Mouse (Mus musculus) lung, adult 18-20 months (tissue): ENCODE data around the gene 9430015G10Rik.
"Not testable (repeated sequence)": the region's sequence is repeated elsewhere in the genome, so short reads cannot be mapped to it uniquely, and the experiment has no call there.

Source experiments
- DNase-seq, 2 experiments: peaks; one replicate each; pipeline ENCODE4 v3.0.0; 2022; ENCODE audit warnings: mixed read lengths in 2 of 2

Gene 9430015G10Rik

DNA sequence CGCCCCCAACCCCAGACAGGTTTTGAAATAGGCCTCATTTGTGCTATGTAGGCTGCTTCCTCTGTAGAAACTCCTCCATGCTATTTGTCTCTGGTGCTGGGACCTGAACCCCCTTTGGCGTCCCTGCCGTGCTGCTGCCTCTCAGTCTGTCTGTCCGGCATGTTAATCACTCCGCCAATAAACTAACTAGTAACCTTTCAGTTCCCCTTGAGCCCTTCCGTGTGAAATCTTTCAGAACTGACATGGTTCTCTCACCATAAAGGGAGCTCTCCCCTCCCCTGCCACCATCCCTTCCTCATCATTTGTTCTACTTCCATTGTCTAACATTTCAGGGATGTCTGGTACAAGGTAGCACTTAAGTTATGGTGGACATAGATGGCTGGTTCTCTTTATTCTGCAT lies 10.4 kb upstream of the 9430015G10Rik start:
- no peak for DNase-seq

DNA sequence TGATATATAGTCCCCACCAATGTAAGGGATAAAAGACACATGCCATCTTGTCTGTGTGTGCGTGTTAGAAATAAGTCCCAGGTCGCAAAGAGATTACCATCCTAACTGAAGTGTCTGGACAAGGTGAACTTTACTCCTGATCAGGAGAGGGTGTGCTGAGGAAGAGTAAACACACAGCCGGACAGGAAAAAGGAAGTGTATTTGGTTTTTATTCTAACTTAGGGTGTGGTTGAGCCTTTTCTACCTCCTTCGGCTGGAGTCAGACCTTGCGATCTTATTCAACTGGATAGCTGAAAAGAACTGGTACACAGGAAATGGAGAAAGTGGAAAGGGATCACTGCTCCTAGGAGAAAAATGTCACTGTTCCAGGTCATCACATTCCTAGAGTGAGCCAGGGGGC lies 9.3 kb upstream of the 9430015G10Rik start:
- no peak for DNase-seq

DNA sequence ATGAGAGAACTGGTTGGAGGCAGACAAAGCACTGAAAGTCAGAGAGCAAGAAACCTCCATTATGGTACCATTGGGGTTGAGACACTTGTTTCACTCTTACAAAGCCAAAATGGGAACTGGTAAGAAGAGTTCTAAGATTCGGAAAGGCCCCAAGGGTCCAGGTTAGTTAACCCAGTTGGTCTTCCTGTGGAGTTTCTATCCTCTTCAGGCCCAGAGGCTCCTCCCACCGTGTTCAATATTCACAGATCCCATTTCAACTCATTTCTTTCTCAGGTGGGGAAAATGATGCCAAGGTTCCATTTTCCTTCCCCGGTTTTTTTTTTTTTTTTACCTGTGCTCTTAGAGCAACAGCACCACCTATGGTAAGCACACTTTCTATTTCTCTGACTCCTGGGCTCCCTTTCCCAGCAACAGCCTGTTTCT lies 8.3 kb upstream of the 9430015G10Rik start:
- no peak for DNase-seq

DNA sequence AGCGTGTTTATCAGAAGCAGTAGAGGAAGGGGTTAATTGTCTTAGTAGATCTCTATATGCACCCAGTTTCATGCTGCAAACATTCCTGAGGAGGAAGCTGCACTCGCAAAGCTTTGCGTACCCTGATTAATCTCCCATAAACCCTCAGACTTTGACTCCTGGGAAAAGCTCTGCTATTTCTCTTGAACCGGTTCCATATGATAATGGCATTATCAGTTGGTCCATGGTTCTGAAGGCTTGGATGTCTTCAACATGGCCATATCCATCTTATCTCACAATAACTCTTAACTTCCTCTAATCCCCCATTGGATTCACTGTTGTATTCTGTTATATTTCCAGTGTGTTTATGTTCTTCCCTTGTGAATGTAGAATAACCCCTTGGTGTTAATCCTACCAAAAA lies 6.4 kb upstream of the 9430015G10Rik start:
- DNase-seq = no peak

DNA sequence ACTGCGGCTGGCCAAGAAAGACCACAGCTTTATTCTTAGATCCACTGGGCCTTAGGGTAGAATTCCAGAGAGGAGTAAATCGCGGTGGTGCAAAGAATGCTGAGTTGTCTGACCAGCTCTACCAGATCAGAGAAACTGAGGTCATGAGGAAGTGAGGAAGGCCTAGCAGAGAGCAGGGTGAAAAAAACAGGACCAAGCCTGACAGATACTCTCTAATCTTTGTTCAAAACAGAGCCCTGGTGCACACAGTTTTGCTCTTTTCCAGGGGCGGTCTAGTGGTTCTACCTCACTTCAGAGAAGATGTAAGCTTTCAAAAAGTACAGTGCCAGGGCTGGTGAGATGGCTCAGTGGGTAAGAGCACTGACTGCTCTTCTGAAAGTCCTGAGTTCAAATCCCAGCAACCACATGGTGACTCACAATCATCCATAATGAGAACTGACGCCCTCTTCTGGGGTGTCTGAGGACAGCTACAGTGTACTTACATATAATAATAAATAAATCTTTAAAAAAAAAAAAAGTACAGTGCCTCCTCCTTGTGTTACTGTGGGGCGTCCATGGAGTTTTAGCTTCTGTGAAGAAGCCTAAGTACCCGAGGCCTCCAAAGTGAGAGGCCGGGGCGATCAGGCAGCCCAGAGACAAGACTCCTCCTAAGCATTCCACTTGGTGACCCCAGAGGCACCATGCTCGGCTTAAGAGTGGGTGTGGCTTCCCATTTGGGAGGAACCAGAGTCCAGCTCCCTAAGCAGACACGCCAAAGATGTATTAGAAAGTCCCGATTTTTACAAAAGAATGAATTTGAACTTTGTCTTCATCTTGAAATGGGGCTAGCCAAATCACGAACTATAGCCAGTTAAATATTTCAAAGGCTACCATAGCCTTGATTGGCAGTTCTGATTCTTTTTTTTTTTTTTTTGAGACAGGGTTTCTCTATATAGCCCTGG lies 906 bp upstream of the 9430015G10Rik start:
- peak; percentile 69 to 77 for DNase-seq

DNA sequence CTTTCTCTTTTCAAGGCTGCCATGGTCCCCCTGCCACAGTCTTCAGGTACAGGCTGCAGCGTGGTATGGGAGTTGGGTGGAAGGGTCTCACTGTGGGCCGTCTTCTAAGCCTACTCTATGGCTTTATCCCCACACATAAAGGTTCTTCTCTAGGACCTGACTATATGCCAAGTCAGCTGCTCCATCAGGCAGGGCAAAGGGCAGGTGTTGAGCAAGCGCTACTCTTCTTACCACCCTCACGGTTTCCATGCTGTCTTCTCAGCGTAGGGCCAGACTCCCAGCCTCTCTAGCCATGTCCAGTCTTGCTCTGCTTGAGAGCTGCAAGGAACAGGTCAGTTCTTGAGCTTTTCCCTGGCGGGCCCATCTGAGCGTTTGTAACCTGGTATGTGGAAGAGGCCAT lies 14.3 kb downstream of the 9430015G10Rik start:
- no peak for DNase-seq

DNA sequence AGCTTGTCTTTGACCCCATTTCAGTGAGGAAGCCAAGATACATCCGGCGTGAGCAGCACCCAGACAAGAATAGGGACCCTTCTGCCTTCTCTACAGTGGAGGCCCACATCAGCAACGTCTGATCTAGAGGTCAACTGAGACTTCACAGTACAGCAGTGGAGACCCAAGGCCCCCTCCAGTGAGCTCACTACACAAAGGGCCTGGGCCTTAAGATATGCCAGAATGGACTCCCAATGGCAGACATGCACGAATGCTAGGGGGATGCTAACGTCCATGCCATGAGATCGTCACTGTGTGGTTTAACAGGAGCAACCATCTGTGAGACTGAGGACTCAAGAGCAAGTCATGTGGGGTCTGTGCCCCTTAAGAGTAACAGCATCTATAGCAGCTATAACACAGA lies 15.6 kb downstream of the 9430015G10Rik start:
- no peak for DNase-seq

DNA sequence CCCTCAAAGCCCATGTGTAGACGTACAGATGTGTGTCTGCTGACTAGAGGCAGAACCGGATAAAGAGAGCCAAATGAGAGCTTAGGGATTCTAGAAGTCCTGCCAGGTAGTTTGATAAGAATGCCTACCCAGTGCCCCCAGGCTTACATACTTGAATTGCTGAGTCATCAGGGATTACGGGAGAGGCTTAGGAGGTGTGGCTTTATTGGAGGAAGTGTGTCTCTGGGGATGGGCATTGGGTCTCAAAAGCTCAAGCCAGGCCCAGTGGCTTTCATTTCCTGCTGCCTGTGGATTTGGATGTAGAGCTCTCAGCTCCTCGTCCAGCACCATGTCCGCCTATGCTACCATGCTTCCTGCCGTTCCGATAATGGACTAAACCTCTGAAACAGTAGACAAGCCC lies 17.1 kb downstream of the 9430015G10Rik start:
- no peak for DNase-seq

DNA sequence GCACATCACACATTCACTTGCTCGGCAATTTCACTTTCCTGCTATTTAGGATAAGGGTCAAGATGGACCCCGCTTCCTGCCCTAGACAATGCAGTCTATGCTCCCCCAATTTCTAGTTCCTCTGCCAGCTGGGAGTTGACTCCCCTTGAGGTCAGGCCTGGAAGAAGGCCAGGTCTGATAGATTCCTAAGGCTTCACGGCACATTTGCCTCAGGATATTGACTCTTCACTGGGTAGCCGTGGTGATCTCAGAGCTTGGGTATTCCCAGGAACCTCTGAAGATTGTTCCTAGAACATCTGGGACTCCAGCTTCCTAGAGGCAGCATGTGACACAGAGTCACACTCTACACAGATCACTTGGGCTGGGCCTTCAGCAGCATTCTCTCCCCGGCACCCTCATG lies 19.0 kb downstream of the 9430015G10Rik start:
- no peak for DNase-seq

DNA sequence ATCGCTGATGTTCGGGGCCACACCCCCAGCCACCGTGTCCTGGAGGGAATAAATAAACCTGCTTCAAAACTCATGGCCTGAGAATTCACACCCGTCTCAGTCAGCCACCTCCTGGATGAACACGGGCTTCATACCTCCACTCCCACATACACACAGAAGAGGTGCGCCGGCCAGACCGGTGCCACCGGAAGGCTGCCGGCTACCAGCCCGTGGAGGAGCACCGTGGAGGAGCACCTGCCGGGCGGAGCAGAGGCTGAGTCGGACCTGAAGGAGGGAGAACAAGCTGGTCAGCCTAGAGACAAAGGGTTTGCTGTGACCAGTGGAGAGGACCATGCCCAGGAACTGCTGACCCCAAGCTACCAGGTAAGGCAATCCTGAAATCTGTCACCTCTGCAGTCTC lies 20.7 kb downstream of the 9430015G10Rik start, which contains the start of gene Rnf223:
TSS of gene Rnf223 (plus strand) at position 78 of the 400 bp plus-strand sequence.
- no peak for DNase-seq

DNA sequence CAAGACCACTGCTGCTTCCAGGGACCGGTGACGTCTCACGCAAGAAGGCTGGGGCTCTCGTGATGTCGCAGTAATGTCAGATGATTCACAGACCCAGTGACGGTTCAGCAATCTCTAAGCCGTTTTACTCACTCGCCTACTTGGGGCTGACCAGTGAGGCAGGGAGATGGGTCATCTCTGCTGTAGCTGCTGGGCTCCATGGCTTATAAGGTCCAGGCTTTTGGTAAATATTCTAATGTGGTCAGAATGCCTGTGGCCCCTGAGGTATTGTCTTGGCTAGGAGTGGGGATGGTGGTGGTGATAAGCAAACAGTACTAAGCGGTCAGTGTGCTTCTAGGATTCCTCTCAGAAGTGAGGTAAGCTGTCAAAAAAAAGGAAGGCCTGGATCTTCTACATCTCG lies 21.2 kb downstream of the 9430015G10Rik start:
- DNase-seq = no peak

DNA sequence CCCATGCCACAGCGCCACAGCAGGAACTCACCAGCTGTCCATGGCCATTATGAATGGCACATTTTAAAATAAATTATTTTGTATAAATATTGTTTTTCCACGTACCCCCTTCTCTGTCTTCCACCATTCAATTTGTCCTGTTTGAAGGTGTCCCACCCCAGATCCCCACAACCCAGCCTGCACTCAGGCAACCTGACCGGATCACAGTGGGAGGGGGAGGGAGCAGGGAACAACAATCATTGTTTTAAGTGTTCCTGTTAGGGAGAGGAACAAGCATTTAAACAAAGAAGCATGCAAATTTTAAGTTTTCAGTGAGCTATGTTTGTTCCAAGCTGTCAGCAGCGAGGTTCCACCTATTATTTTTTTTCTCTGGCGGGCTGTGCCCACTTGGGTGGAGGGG lies 23.6 kb downstream of the 9430015G10Rik start:
- no peak for DNase-seq

DNA sequence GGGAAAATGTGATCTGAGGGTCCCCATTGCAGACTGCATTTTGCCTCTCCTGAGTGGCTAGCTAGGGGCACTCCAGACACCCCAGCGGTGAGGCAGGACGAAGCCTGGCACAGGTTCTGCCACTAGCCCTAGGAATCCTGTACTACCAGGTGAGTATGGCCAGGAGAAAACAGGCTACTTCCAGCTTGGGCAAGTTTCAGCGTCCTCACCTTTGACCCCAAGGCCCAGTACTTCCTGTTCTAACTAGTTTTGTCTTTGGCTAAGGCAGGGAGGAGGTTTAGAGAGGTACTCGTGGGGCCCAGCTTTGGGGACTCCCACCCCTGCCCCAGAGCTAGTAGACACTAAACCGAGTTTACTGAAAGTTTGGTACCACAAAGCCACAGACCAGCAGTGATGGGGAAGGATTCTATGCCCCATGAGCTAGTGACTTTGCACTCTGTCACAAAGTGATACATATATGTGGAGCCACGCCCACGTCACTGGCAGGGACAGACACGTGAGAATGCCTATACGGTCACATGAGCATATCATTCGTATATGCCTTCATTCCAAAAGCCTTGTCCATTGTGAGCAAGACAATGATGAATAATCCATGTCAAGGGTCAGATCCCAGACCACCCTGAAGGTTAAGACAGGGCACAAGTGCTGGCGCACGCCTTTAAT lies 24.3 kb downstream of the 9430015G10Rik start:
- DNase-seq = no peak

DNA sequence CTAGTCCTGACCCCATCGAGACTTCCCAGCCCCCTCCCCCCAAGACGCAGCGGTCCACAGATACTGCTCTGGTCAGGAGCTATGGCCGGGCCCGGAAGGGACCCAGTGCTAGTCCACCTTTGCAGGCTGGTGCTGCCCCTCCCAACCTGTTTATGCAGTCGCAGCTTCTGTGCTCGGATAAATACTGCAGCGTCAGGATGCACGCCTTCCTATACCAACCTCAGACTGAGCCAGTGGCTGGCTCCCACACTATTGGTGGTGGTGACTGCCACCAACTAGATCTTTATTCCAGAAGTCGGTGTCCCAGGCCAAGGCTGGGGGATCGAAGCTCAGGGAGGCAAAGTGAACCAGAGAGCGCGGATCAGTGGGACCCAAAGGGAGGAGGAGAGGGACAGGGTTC lies 25.3 kb downstream of the 9430015G10Rik start:
- DNase-seq = no peak

DNA sequence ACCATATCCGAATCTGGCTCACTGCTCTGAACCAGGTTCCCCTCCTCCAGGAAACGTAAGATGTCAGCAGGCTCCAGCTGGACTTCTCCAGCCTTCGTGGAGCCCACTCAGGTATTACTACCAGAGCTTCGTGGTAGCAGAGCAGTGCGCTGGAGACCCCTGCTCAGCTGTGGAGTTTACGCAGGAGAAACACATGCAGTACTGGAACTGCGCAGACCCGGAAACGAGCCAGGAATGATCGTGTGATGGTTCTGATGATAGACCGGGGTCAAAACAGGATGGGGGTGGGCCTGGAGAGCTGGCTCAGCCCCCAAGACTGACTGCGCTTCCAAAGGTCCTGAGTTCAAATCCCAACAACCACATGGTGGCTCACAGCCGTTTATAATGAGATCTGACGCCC lies 26.0 kb downstream of the 9430015G10Rik start:
- DNase-seq = no peak

DNA sequence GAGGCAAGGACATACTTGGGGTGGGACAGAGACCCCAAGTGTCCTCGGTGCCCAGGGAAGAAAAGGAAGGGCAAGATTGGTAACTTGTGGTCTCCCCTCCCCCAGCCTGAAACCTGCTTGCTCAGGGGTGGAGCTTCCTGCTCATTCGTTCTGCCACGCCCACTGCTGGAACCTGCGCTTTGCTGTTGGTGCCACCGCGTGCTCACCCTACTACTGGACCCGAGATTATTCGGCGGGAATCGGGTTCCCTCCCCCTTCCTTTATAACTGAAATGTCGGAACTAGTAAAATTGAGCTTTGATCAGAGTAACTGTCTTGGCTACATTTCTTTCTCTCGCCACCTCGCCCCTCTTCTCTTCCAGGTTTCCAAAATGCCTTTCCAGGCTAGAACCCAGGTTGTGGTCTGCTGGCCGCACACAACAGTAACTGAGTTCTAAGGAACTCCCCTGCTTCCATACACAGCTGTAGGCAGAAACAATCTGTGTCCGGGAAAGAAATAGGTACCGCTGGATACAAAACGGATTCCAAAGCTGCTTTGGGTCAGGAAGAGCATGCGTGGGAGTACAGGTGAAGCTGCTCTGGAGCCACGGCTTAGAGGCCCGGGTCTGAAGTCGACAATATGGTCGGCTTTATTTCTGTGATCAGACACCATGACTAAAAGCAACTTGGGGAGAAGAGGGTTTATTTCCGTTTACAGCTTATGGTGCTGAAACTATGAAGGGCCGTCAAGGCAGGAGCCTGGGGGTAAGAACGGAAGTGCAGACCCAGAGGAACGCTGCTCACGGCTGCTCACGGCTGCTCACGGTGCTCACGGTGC lies 26.7 kb downstream of the 9430015G10Rik start:
- no peak for DNase-seq

DNA sequence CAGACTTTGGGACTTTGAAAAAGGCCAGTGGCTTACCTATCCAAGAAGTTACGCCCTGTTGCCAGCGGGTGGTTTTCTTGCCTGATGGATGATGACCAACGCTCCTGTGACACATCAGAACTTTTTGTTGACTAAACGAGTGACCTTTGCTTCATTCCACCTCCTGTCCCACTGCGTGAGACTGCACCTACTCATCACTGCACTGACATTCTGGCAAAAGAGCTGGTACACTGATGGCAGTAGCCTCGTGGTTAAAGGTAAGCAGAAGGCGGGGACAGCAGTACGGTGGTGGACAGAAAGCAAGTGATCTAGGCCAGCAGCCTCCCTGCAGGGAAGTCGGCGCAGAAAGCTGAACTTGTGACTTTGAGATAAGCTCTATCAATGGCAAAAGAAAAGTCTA lies 41.1 kb downstream of the 9430015G10Rik start:
- DNase-seq = not testable (repeated sequence)

DNA sequence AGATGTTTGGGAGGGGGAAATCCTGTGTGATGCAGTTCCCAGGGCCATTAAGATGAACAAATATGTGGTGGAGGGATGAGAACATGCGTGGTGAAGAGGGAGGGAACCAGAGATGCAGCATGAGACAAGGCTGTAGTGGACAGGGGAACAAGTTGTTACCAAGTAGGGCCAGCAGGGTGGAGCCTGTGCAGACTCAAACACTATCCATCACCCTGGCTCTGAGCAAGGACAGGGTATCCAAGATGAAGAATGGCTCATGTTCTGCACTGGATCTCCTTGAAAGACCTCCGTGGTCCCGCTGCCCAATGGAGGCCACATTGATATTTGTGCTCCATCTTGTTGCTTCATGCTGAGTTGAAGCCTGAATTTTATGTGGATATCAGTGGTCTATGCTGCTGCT lies 45.0 kb downstream of the 9430015G10Rik start:
- DNase-seq = no peak

DNA sequence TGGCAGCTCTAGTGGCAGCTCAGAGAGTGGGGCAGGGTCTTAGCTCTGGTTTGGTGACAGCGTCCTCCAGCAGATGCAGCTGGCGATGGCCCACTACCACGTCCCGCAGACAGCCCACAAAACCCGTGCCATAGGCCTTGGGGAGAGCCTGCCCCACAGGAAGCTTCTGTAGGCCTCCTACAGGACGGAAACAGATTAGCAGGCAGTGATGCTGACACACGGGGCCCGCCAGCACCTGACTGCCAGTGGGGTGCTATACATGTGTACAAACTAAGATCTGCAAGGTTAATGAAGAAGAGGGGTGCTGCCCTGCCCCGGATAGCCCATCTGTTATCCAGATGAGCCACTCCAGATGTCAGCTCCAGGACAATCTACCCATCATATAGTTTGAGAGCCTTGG lies 56.7 kb downstream of the 9430015G10Rik start:
- DNase-seq = no peak

DNA sequence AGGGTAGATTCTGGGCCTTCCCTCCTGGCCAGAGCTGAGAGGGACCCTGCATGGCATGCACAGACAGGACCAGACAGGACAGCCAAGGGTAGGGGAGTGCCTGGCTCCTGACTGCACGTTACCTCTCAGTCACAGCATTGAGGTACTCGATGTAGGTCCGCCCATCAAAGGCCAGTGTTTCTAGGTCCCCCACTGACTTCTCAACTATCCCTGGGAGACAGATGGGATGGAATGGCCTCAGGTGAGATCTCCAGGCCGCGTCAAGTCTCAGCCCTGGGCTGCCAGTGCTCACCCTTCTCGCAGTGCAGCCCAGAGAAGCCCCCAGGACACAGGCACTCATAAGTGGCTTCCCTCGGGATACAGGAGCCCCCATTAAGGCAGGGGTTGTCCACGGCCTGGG lies 58.8 kb downstream of the 9430015G10Rik start:
- DNase-seq = no peak

DNA sequence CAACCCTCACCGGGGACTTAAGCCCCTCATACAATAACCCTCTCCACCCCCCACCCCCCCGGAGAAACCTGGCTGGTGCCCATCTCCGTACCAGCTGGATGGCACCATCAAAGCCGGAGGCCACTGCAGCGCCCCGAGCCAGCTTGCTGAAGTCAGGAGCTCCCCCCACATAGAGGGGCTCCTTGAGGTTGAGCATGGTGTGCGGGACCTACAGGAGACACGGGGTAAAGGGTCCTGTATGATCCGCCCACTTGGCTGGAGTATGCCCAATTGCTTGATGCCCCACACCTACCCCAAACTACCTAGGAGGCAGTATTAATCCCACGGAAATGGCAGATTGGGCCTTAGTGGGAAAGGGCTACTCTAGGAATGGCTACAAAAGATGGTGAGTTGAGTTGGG lies 59.3 kb downstream of the 9430015G10Rik start:
- DNase-seq = no peak

DNA sequence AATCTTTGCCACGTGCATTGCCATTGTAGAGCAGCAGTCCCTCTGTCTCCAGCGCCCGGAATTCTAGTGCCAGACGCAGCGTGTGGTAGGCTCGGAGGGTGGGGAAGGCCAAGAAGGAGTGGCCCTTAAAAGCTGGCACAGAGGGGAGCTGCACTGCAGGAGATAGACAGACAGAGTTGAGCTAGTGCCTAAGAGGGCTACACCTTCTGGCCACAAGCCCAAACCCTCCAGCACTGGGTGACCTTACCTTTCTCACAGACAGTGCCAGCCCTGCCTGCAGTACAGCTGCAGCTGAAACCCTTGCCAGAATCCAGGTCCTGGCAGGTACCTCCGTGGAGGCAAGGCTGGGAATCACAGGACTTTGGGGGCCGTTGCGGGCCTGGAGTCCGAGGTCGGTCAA lies 62.0 kb downstream of the 9430015G10Rik start:
- DNase-seq = no peak
